20 mouse cellular contexts compared by ENCODE assay signal in the genomic region with DNA sequence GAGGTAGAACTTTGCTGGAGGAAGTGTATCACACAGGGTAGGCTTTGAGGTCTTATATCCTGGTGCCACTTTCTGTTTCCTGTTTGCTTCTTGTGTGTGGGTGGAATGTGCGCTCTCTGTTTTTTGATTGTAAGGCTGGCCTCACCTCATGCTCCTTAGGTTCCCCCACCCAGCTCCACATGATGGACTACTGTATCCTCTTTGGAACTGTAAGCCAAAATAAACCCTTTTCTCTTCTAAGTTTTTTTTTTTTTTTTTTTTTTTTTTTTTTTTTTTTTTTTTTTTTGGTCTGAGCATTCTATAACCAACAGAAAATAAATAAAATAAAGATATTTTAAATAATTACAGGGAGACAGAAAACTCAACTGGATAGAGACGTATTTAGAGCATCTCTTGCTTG.
DNase-seq lines count a peak whose midpoint lies in the region; ATAC-seq and TF ChIP-seq lines count a peak whose summit lies in the region.
"Had no signal": no experiment of that assay in that cellular context is flagged by ENCODE, and none has a peak within 500 bp of the region (broad histone marks: within the 10 kb centered on the region; RNA-seq: fewer than 3 reads in every experiment).

No protein-coding gene starts in this region.

- ATAC-seq in erythroblast, adult 5-6 weeks (replicated peaks; ENCODE audit: low FRiP score, poor library complexity, severe bottlenecking) = no peak
- ATAC-seq: activated CD4-positive, CD25-positive, alpha-beta regulatory T cell, adult 4 months; CD4-positive, CD25-positive, alpha-beta regulatory T cell, adult 4 months; Patski had no signal

- TF ChIP-seq CTCF in CH12.LX (conservative IDR thresholded peaks at IDR 0.05 in 1 of 2, IDR thresholded peaks at IDR 0.05 in 1 of 2; ENCODE audit: low read depth in 2 of 2, low read length in 2 of 2) = no peak

- in situ Hi-C loops in CH12.LX (cut with MboI; ENCODE audit: low pct_ligation_motif_present, low pct_unique_long_range_greater_than_20kb, low sequenced_read_pairs) = no loop called here
- in situ Hi-C loops in ES-E14 (cut with MboI; ENCODE audit: low sequenced_read_pairs in 2 of 2, unreplicated experiment in 2 of 2) = no loop called here

- no peak overlapping the region for H3K27ac ChIP-seq in CH12.LX (ENCODE audit: insufficient read depth, low read depth)
- no peak overlapping the region for H3K27ac ChIP-seq in ES-E14 (ENCODE audit: insufficient read depth, low read depth, low read length, poor library complexity, severe bottlenecking)

- H3K9ac ChIP-seq in CH12.LX (ENCODE audit: insufficient read depth, low read depth) (no peak overlapping the region), ES-E14 (ENCODE audit: insufficient read depth, low read depth, low read length, poor library complexity, severe bottlenecking) (no peak overlapping the region)

- H3K4me1 ChIP-seq in CH12.LX (ENCODE audit: control insufficient read depth in 1 of 2, insufficient read depth in 2 of 2) = peaks cover 0 to 4% of the 10 kb centered on the region in 2 experiments; a peak in 3 of 4 replicates
- H3K4me1 ChIP-seq in ES-E14 (ENCODE audit: control insufficient read depth in 2 of 2, insufficient read depth in 2 of 2, low read length in 2 of 2, poor library complexity in 1 of 2) = no peaks in the 10 kb centered on the region

- dilution Hi-C loops in CH12.LX (cut with MboI; ENCODE audit: extremely low pct_ligation_motif_present, extremely low pct_unique_long_range_greater_than_20kb, low sequenced_read_pairs) = no loop called here

- H3K27me3 ChIP-seq in CH12.LX (replicated peaks) = no peaks in the 10 kb centered on the region
- H3K27me3 ChIP-seq: Patski had no signal

- H3K36me3 ChIP-seq in CH12.LX (replicated peaks in 1 of 2; ENCODE audit: control insufficient read depth in 1 of 2, insufficient read depth in 1 of 2, low read length in 1 of 2) (no peaks in the 10 kb centered on the region), ES-E14 (ENCODE audit: control insufficient read depth, insufficient read depth, low read length, poor library complexity, severe bottlenecking) (no peaks in the 10 kb centered on the region)
- H3K36me3 ChIP-seq: G1E had no signal

- TF ChIP-seq EP300 in CH12.LX (IDR thresholded peaks at IDR 0.05; ENCODE audit: low read length) = no peak

- no peaks in the 10 kb centered on the region for H3K79me2 ChIP-seq in CH12.LX (replicated peaks; ENCODE audit: control insufficient read depth, extremely low read depth, insufficient read depth, poor library complexity, severe bottlenecking)

- TF ChIP-seq RAD21 in CH12.LX (IDR thresholded peaks at IDR 0.05; ENCODE audit: low read depth, low read length) = no peak

- no peak for TF ChIP-seq POLR2A in CH12.LX (IDR thresholded peaks at IDR 0.05; ENCODE audit: low read depth, low read length)

- H3K4me2 ChIP-seq in CH12.LX (ENCODE audit: insufficient read depth, low read depth, poor library complexity, severe bottlenecking) = peak overlapping the region; percentile 15; the same call in 1 of the 2 replicates

- H3K4me3 ChIP-seq in CH12.LX (replicated peaks in 1 of 3; ENCODE audit: low read depth in 2 of 3, low read length in 2 of 3, poor library complexity in 1 of 3) (no peak overlapping the region), ES-E14 (ENCODE audit: insufficient read depth in 1 of 2, low read depth in 1 of 2, low read length in 2 of 2, poor library complexity in 1 of 2, severe bottlenecking in 1 of 2) (no peak overlapping the region)

- no peaks in the 10 kb centered on the region for H3K9me3 ChIP-seq in CH12.LX (replicated peaks; ENCODE audit: low read length)
- no peaks in the 10 kb centered on the region for H3K9me3 ChIP-seq in ES-E14 (ENCODE audit: control insufficient read depth, insufficient read depth, low read depth, low read length)

- no peak for DNase-seq in CH12.LX (ENCODE audit: extremely low read depth)
- no peak for DNase-seq in ES-E14 (ENCODE audit: low read depth, low spot score)
- no peak for DNase-seq in adrenal gland, postnatal 10 days
- DNase-seq: adrenal gland, adult 2 months; adrenal gland, adult 8-10 months; adrenal gland, postnatal 14 days; adrenal gland, postnatal 25 days; adrenal gland, postnatal 36 days; B cell, adult 2 months; cerebellum, adult 11 months; cerebellum, adult 11-12 months; cerebellum, adult 18-20 months; cerebellum, adult 2 months; cerebellum, adult 8-10 months; cerebellum, adult 9-10 months had no signal

TF ChIP-seq in CH12.LX, 34 proteins besides CTCF, POLR2A, EP300 and RAD21:
- peak; percentile 76 for TF ChIP-seq ZNF384 (IDR thresholded peaks at IDR 0.05; ENCODE audit: low read depth, low read length)
- TF ChIP-seq BHLHE40 (IDR thresholded peaks at IDR 0.05; ENCODE audit: low read depth, low read length) = no peak

TF ChIP-seq in ES-E14, 5 proteins besides CTCF, POLR2A, EP300 and RAD21:
- TF ChIP-seq CHD2 (IDR thresholded peaks at IDR 0.05; ENCODE audit: low read depth, low read length) = no peak
- no peak for TF ChIP-seq HCFC1 (IDR thresholded peaks at IDR 0.05; ENCODE audit: borderline replicate concordance, insufficient read depth, low read length)
- TF ChIP-seq ZNF384 (IDR thresholded peaks at IDR 0.05; ENCODE audit: low read depth, low read length) = peak; percentile 68; the same call in 1 of the 2 replicates
TF ChIP-seq in ES-E14: peak in this region for 1.
